Mouse (Mus musculus): Measurements from ENCODE around the gene Galnt10. TPM values are rescaled to one million over a fixed set of nuclear protein-coding genes. Genes with fewer than 3 reads are reported as not detected.

The Galnt10 gene
- polyA plus RNA-seq, 1 experiment from 2014 or later: 6.1 TPM

- Histone ChIP-seq H3K36me3 (ENCODE audit: insufficient read depth, low read length) (no peaks in the 10 kb centered on the region), H3K27me3 (replicated peaks; ENCODE audit: insufficient read depth, low read length) (no peaks in the 10 kb centered on the region), H3K4me1 (ENCODE audit: insufficient read depth, low read depth, low read length) (no peaks in the 10 kb centered on the region), H3K4me3 (ENCODE audit: low read depth, low read length) (no peak overlapping the region), H3K9ac (replicated peaks; ENCODE audit: low read depth) (no peak overlapping the region), H3K4me2 (replicated peaks; ENCODE audit: low read depth, low read length) (no peak overlapping the region), H3K27ac (ENCODE audit: low read length) (no peak overlapping the region), H3K9me3 (ENCODE audit: low read length) (no peaks in the 10 kb centered on the region)
- no peak for DNase-seq (ENCODE audit: low spot score)
- ATAC-seq: no peak
- TF ChIP-seq CTCF (IDR thresholded peaks at IDR 0.05) (0 out of 2 replicates have a peak, but pooled peaks have one; percentile 4), EP300 (IDR thresholded peaks at IDR 0.05) (no peak)
- WGBS: 56% methylated on average over 17 of the region's 18 CpGs
These were observed 141.6 kb downstream of the Galnt10 start for GRCm38 (mm10) chr11:57786616-57787418.

- H3K4me3 ChIP-seq (ENCODE audit: low read depth, low read length): no peak overlapping the region
- TF ChIP-seq CTCF (IDR thresholded peaks at IDR 0.05) (peak; percentile 77), EP300 (IDR thresholded peaks at IDR 0.05) (no peak)
- no peaks in the 10 kb centered on the region for H3K9me3 ChIP-seq (ENCODE audit: low read length)
- no peak overlapping the region for H3K9ac ChIP-seq (replicated peaks; ENCODE audit: low read depth)
- WGBS: 39% methylated on average over 3 of the region's 3 CpGs
- DNase-seq (ENCODE audit: low spot score): peak; percentile 48
- H3K27ac ChIP-seq (ENCODE audit: low read length): no peak overlapping the region
- no peaks in the 10 kb centered on the region for H3K4me1 ChIP-seq (ENCODE audit: insufficient read depth, low read depth, low read length)
- ATAC-seq: no peak
- no peaks in the 10 kb centered on the region for H3K36me3 ChIP-seq (ENCODE audit: insufficient read depth, low read length)
- H3K27me3 ChIP-seq (replicated peaks; ENCODE audit: insufficient read depth, low read length): no peaks in the 10 kb centered on the region
- H3K4me2 ChIP-seq (replicated peaks; ENCODE audit: low read depth, low read length): no peak overlapping the region
These were observed 142.7 kb downstream of the Galnt10 start for GRCm38 (mm10) chr11:57787913-57788312.

- Histone ChIP-seq H3K27me3 (replicated peaks; ENCODE audit: insufficient read depth, low read length) (no peaks in the 10 kb centered on the region), H3K9me3 (ENCODE audit: low read length) (no peaks in the 10 kb centered on the region), H3K27ac (ENCODE audit: low read length) (no peak overlapping the region), H3K36me3 (ENCODE audit: insufficient read depth, low read length) (no peaks in the 10 kb centered on the region), H3K4me1 (ENCODE audit: insufficient read depth, low read depth, low read length) (no peaks in the 10 kb centered on the region), H3K4me3 (ENCODE audit: low read depth, low read length) (no peak overlapping the region), H3K4me2 (replicated peaks; ENCODE audit: low read depth, low read length) (no peak overlapping the region), H3K9ac (replicated peaks; ENCODE audit: low read depth) (no peak overlapping the region)
- DNase-seq (ENCODE audit: low spot score) (no peak), ATAC-seq (no peak)
- TF ChIP-seq CTCF (IDR thresholded peaks at IDR 0.05): no peak
- TF ChIP-seq EP300 (IDR thresholded peaks at IDR 0.05): no peak
- WGBS: 28% methylated on average over 21 of the region's 21 CpGs
These were observed 145.8 kb downstream of the Galnt10 start for GRCm38 (mm10) chr11:57790866-57791535.

- no peaks in the 10 kb centered on the region for H3K4me1 ChIP-seq (ENCODE audit: insufficient read depth, low read depth, low read length)
- 43% methylated on average over 6 of the region's 6 CpGs for WGBS
- H3K9ac ChIP-seq (replicated peaks; ENCODE audit: low read depth): no peak overlapping the region
- ATAC-seq: no peak
- DNase-seq (ENCODE audit: low spot score): no peak
- no peaks in the 10 kb centered on the region for H3K9me3 ChIP-seq (ENCODE audit: low read length)
- H3K4me3 ChIP-seq (ENCODE audit: low read depth, low read length): no peak overlapping the region
- H3K27me3 ChIP-seq (replicated peaks; ENCODE audit: insufficient read depth, low read length): no peaks in the 10 kb centered on the region
- H3K36me3 ChIP-seq (ENCODE audit: insufficient read depth, low read length): no peaks in the 10 kb centered on the region
- TF ChIP-seq CTCF (IDR thresholded peaks at IDR 0.05) (no peak), EP300 (IDR thresholded peaks at IDR 0.05) (no peak)
- H3K4me2 ChIP-seq (replicated peaks; ENCODE audit: low read depth, low read length): no peak overlapping the region
- no peak overlapping the region for H3K27ac ChIP-seq (ENCODE audit: low read length)
These were observed 149.8 kb downstream of the Galnt10 start for GRCm38 (mm10) chr11:57795086-57795485.

GRCm38 (mm10) chr11:57797828-57798227, 152.6 kb downstream of the Galnt10 start:
- ATAC-seq (no peak), DNase-seq (ENCODE audit: low spot score) (no peak)
- Histone ChIP-seq H3K27me3 (replicated peaks; ENCODE audit: insufficient read depth, low read length) (no peaks in the 10 kb centered on the region), H3K9me3 (ENCODE audit: low read length) (no peaks in the 10 kb centered on the region), H3K4me2 (replicated peaks; ENCODE audit: low read depth, low read length) (no peak overlapping the region), H3K4me3 (ENCODE audit: low read depth, low read length) (no peak overlapping the region), H3K4me1 (ENCODE audit: insufficient read depth, low read depth, low read length) (peaks cover 10% of the 10 kb centered on the region), H3K36me3 (ENCODE audit: insufficient read depth, low read length) (no peaks in the 10 kb centered on the region), H3K27ac (ENCODE audit: low read length) (no peak overlapping the region), H3K9ac (replicated peaks; ENCODE audit: low read depth) (no peak overlapping the region)
- TF ChIP-seq CTCF (IDR thresholded peaks at IDR 0.05) (no peak), EP300 (IDR thresholded peaks at IDR 0.05) (no peak)
- 83% methylated on average over 9 of the region's 9 CpGs for WGBS

- 72% methylated on average over 10 of the region's 10 CpGs for WGBS
- Histone ChIP-seq H3K36me3 (ENCODE audit: insufficient read depth, low read length) (no peaks in the 10 kb centered on the region), H3K27ac (ENCODE audit: low read length) (no peak overlapping the region), H3K9ac (replicated peaks; ENCODE audit: low read depth) (no peak overlapping the region), H3K4me3 (ENCODE audit: low read depth, low read length) (no peak overlapping the region), H3K4me2 (replicated peaks; ENCODE audit: low read depth, low read length) (no peak overlapping the region), H3K27me3 (replicated peaks; ENCODE audit: insufficient read depth, low read length) (no peaks in the 10 kb centered on the region), H3K4me1 (ENCODE audit: insufficient read depth, low read depth, low read length) (peaks cover 12% of the 10 kb centered on the region), H3K9me3 (ENCODE audit: low read length) (no peaks in the 10 kb centered on the region)
- TF ChIP-seq EP300 (IDR thresholded peaks at IDR 0.05): no peak
- no peak for TF ChIP-seq CTCF (IDR thresholded peaks at IDR 0.05)
- no peak for ATAC-seq
- no peak for DNase-seq (ENCODE audit: low spot score)
These were observed 154.2 kb downstream of the Galnt10 start for GRCm38 (mm10) chr11:57799456-57799855.

Data from lung, postnatal 0 days (tissue).